Mouse (Mus musculus) E14TG2a.4 (cell line): ENCODE data around the gene Gm37240.

Source experiments
- CTCF ChIP-seq: conservative IDR thresholded peaks from 2 replicates; pipeline ENCODE4 v1.5.1; 2014; ENCODE audit warnings: low read length
- POU5F1 ChIP-seq: IDR thresholded peaks from 2 replicates; pipeline ENCODE4 v1.6.1; 2014; ENCODE audit warnings: low read length, borderline replicate concordance

- no peak for TF ChIP-seq POU5F1
- TF ChIP-seq CTCF = no peak
Observed at GRCm38 (mm10) chr3:84488716-84489115, 1398.6 kb downstream of the Gm37240 start.
